In genomic region chr5:25829308-25830094, GRCm38 (mm10) we compare ENCODE assay signal across 22 mouse cellular contexts.
DNase-seq lines count a peak whose midpoint lies in the region; ATAC-seq and TF ChIP-seq lines count a peak whose summit lies in the region.
"Had no signal": no experiment of that assay in that cellular context is flagged by ENCODE, and none has a peak within 500 bp of the region (broad histone marks: within the 10 kb centered on the region; RNA-seq: fewer than 3 reads in every experiment).

No protein-coding gene starts in this region.

- H3K36me3 ChIP-seq in hindbrain, embryonic 15.5 days: no peaks in the 10 kb centered on the region
- no peaks in the 10 kb centered on the region for H3K36me3 ChIP-seq in hindbrain, embryonic 13.5 days
- H3K36me3 ChIP-seq in midbrain, postnatal 0 days (ENCODE audit: insufficient read depth, low read length): 0 out of 2 replicates have a peak, but pooled peaks cover 5% of the 10 kb centered on the region
- no peaks in the 10 kb centered on the region for H3K36me3 ChIP-seq in midbrain, embryonic 11.5 days (ENCODE audit: control insufficient read depth, insufficient read depth, low read length)
- 0 out of 2 replicates have a peak, but pooled peaks cover 3% of the 10 kb centered on the region for H3K36me3 ChIP-seq in forebrain, postnatal 0 days (ENCODE audit: insufficient read depth)
- H3K36me3 ChIP-seq in heart, embryonic 10.5 days: no peaks in the 10 kb centered on the region
- H3K36me3 ChIP-seq: intestine, embryonic 15.5 days; lung, embryonic 15.5 days; midbrain, embryonic 12.5 days had no signal

- H3K27me3 ChIP-seq in hindbrain, embryonic 15.5 days: no peaks in the 10 kb centered on the region
- H3K27me3 ChIP-seq in hindbrain, embryonic 13.5 days: no peaks in the 10 kb centered on the region
- no peaks in the 10 kb centered on the region for H3K27me3 ChIP-seq in midbrain, postnatal 0 days (ENCODE audit: insufficient read depth, low read length)
- no peaks in the 10 kb centered on the region for H3K27me3 ChIP-seq in midbrain, embryonic 11.5 days (ENCODE audit: control insufficient read depth, insufficient read depth, low read length)
- no peaks in the 10 kb centered on the region for H3K27me3 ChIP-seq in forebrain, postnatal 0 days (ENCODE audit: insufficient read depth, low read length)
- no peaks in the 10 kb centered on the region for H3K27me3 ChIP-seq in heart, embryonic 10.5 days (ENCODE audit: insufficient read depth, poor library complexity, severe bottlenecking)
- H3K27me3 ChIP-seq: CH12.LX; intestine, embryonic 15.5 days; lung, embryonic 15.5 days; midbrain, embryonic 12.5 days had no signal

- no peak overlapping the region for H3K9ac ChIP-seq in hindbrain, embryonic 15.5 days
- no peak overlapping the region for H3K9ac ChIP-seq in hindbrain, embryonic 13.5 days
- H3K9ac ChIP-seq in midbrain, postnatal 0 days (replicated peaks; ENCODE audit: low read length, poor library complexity, severe bottlenecking): no peak overlapping the region
- no peak overlapping the region for H3K9ac ChIP-seq in midbrain, embryonic 11.5 days (ENCODE audit: low read length)
- H3K9ac ChIP-seq in forebrain, postnatal 0 days: no peak overlapping the region
- H3K9ac ChIP-seq: intestine, embryonic 15.5 days; liver, embryonic 14.5 days; lung, embryonic 15.5 days; midbrain, embryonic 12.5 days had no signal

- no peaks in the 10 kb centered on the region; the same call in 1 of the 2 replicates for H3K4me1 ChIP-seq in hindbrain, embryonic 15.5 days (replicated peaks)
- no peaks in the 10 kb centered on the region for H3K4me1 ChIP-seq in hindbrain, embryonic 13.5 days (replicated peaks)
- H3K4me1 ChIP-seq in midbrain, postnatal 0 days (ENCODE audit: insufficient read depth, low read length): no peaks in the 10 kb centered on the region
- no peaks in the 10 kb centered on the region for H3K4me1 ChIP-seq in midbrain, embryonic 11.5 days (ENCODE audit: control insufficient read depth, insufficient read depth, low read length)
- H3K4me1 ChIP-seq in forebrain, postnatal 0 days (ENCODE audit: insufficient read depth): no peaks in the 10 kb centered on the region
- no peaks in the 10 kb centered on the region for H3K4me1 ChIP-seq in heart, embryonic 10.5 days
- H3K4me1 ChIP-seq: intestine, embryonic 15.5 days; lung, embryonic 15.5 days had no signal

- DNase-seq in midbrain, postnatal 0 days (ENCODE audit: low spot score): peak; percentile 21
- DNase-seq in midbrain, embryonic 11.5 days (ENCODE audit: low spot score, missing footprints): no peak
- DNase-seq in forebrain, postnatal 0 days: peak; percentile 21
- no peak for DNase-seq in heart, embryonic 10.5 days (ENCODE audit: low spot score)
- DNase-seq: adrenal gland, postnatal 14 days; cerebellum, adult 11-12 months; cerebellum, postnatal 36 days; heart, adult 18-20 months; heart, postnatal 36 days; kidney, postnatal 4 days; right cerebral cortex, postnatal 14 days; thymus, adult 18-20 months; thymus, postnatal 4 days had no signal

- no peak overlapping the region for H3K4me3 ChIP-seq in hindbrain, embryonic 15.5 days
- no peak overlapping the region for H3K4me3 ChIP-seq in hindbrain, embryonic 13.5 days
- no peak overlapping the region for H3K4me3 ChIP-seq in midbrain, postnatal 0 days (ENCODE audit: low read depth, low read length)
- H3K4me3 ChIP-seq in midbrain, embryonic 11.5 days (ENCODE audit: low read depth, low read length): no peak overlapping the region
- H3K4me3 ChIP-seq in forebrain, postnatal 0 days (ENCODE audit: low read depth, low read length): no peak overlapping the region
- H3K4me3 ChIP-seq in heart, embryonic 10.5 days: no peak overlapping the region
- H3K4me3 ChIP-seq: intestine, embryonic 15.5 days; lung, embryonic 15.5 days; midbrain, embryonic 12.5 days had no signal

- no peaks in the 10 kb centered on the region for H3K9me3 ChIP-seq in hindbrain, embryonic 15.5 days
- no peaks in the 10 kb centered on the region for H3K9me3 ChIP-seq in hindbrain, embryonic 13.5 days
- H3K9me3 ChIP-seq in midbrain, postnatal 0 days (ENCODE audit: low read length): no peaks in the 10 kb centered on the region
- no peaks in the 10 kb centered on the region for H3K9me3 ChIP-seq in midbrain, embryonic 11.5 days (ENCODE audit: control insufficient read depth, low read length)
- no peaks in the 10 kb centered on the region for H3K9me3 ChIP-seq in forebrain, postnatal 0 days (ENCODE audit: low read length)
- H3K9me3 ChIP-seq in heart, embryonic 10.5 days: no peaks in the 10 kb centered on the region
- H3K9me3 ChIP-seq: intestine, embryonic 15.5 days; lung, embryonic 15.5 days; midbrain, embryonic 12.5 days had no signal

- no peak for ATAC-seq in hindbrain, embryonic 15.5 days (ENCODE audit: low FRiP score, low read depth)
- ATAC-seq in hindbrain, embryonic 13.5 days (ENCODE audit: low FRiP score): no peak
- ATAC-seq in midbrain, postnatal 0 days (ENCODE audit: low FRiP score): no peak
- ATAC-seq in midbrain, embryonic 11.5 days (ENCODE audit: low FRiP score): no peak
- ATAC-seq in forebrain, postnatal 0 days: peak; percentile 34; the same call in 1 of the 2 replicates
- no peak for ATAC-seq in granulocyte monocyte progenitor cell, adult 5-6 weeks (replicated peaks; ENCODE audit: poor library complexity, severe bottlenecking)
- ATAC-seq: intestine, embryonic 15.5 days had no signal

- TF ChIP-seq CTCF in midbrain, postnatal 0 days (IDR thresholded peaks at IDR 0.05): no peak
- no peak for TF ChIP-seq CTCF in forebrain, postnatal 0 days (IDR thresholded peaks at IDR 0.05; ENCODE audit: low read depth)

- peak overlapping the region; percentile 19; the same call in 1 of the 2 replicates for H3K4me2 ChIP-seq in hindbrain, embryonic 15.5 days
- no peak overlapping the region for H3K4me2 ChIP-seq in hindbrain, embryonic 13.5 days
- H3K4me2 ChIP-seq in midbrain, postnatal 0 days (ENCODE audit: low read depth, low read length, poor library complexity, severe bottlenecking): no peak overlapping the region
- H3K4me2 ChIP-seq in midbrain, embryonic 11.5 days: no peak overlapping the region
- no peak overlapping the region for H3K4me2 ChIP-seq in forebrain, postnatal 0 days (ENCODE audit: low read depth)
- H3K4me2 ChIP-seq: intestine, embryonic 15.5 days; lung, embryonic 15.5 days; midbrain, embryonic 12.5 days had no signal

- H3K27ac ChIP-seq in hindbrain, embryonic 15.5 days (replicated peaks): no peak overlapping the region
- H3K27ac ChIP-seq in hindbrain, embryonic 13.5 days: no peak overlapping the region
- no peak overlapping the region for H3K27ac ChIP-seq in midbrain, postnatal 0 days (ENCODE audit: low read depth, low read length)
- H3K27ac ChIP-seq in midbrain, embryonic 11.5 days (ENCODE audit: low read depth, low read length): no peak overlapping the region
- H3K27ac ChIP-seq in forebrain, postnatal 0 days (ENCODE audit: low read depth, low read length): no peak overlapping the region
- no peak overlapping the region for H3K27ac ChIP-seq in heart, embryonic 10.5 days
- H3K27ac ChIP-seq: intestine, embryonic 15.5 days; liver, embryonic 14.5 days; lung, embryonic 15.5 days; macrophage; midbrain, embryonic 12.5 days had no signal

- WGBS in hindbrain, embryonic 15.5 days: 75% methylated on average over 16 of the region's 16 CpGs
- WGBS in hindbrain, embryonic 13.5 days: 80% methylated on average over 16 of the region's 16 CpGs
- 75% methylated on average over 16 of the region's 16 CpGs for WGBS in midbrain, postnatal 0 days
- WGBS in midbrain, embryonic 11.5 days: 84% methylated on average over 16 of the region's 16 CpGs
- 33% methylated on average over 16 of the region's 16 CpGs for WGBS in forebrain, postnatal 0 days
- 80% methylated on average over 16 of the region's 16 CpGs for WGBS in heart, embryonic 10.5 days

Comparison
In these comparisons a context has a peak if more than half of its experiments do, and no peak if none do; other contexts are left out.
1. DNase-seq: peak in midbrain, postnatal 0 days (single experiment) and forebrain, postnatal 0 days (single experiment); none in midbrain, embryonic 11.5 days (single experiment) and heart, embryonic 10.5 days (single experiment).